Mouse (Mus musculus): ENCODE measurements at regions not wholly inside any gene's neighbourhood (a gene's known extent, or its start where the extent isn't known, plus 50 kb on each side); places are given as distances from the start of the nearest gene placed in this dataset.

- intact Hi-C loops (cut with DNase I): loop anchor here (2.0 kb wide), 1 partner anchor 75 kb away; no protein-coding TSS in a partner anchor
- DNase-seq: no peak
These were observed 264.4 kb downstream of the Mpdz start for GRCm38 (mm10) chr4:81178047-81178781.

- intact Hi-C loops (cut with DNase I): loop anchor here (2.0 kb wide), 1 partner anchor 74 kb away; no protein-coding TSS in a partner anchor
- DNase-seq: peak; percentile 77 to 81
These were observed 263.9 kb downstream of the Mpdz start for GRCm38 (mm10) chr4:81178782-81179135.

- intact Hi-C loops (cut with DNase I): no loop called here
These were observed 226.5 kb downstream of the Mpdz start for GRCm38 (mm10) chr4:81216123-81216522.

GRCm38 (mm10) chr4:81217979-81218378 lies 224.6 kb downstream of the Mpdz start:
- no peak for DNase-seq
- intact Hi-C loops (cut with DNase I): no loop called here

More at GRCm38 (mm10) chr4:81216123-81216522, 226.5 kb downstream of the Mpdz start:
- DNase-seq: no peak

- no peak for DNase-seq
- intact Hi-C loops (cut with DNase I): no loop called here
These were observed 220.6 kb downstream of the Mpdz start for GRCm38 (mm10) chr4:81222034-81222433.

- DNase-seq: no peak
- intact Hi-C loops (cut with DNase I): no loop called here
These were observed 220.0 kb downstream of the Mpdz start for GRCm38 (mm10) chr4:81222468-81223175.
